Mouse (Mus musculus) mature B cell (primary cell): ENCODE results near the gene Hoxc11.

Source experiments
- in situ Hi-C: fragments of 300-500 bp; cut with MboI; formaldehyde crosslinking; loops from 2 replicates; pipeline ENCODE4 v1.14.3; 2019

Hoxc11 gene

GRCm38 (mm10) chr15:103002821-103003448 is 48.7 kb downstream of the Hoxc11 start:
- in situ Hi-C loops: no loop called here

GRCm38 (mm10) chr15:103005308-103005707 is 51.1 kb downstream of the Hoxc11 start:
- in situ Hi-C loops: no loop called here

DNA sequence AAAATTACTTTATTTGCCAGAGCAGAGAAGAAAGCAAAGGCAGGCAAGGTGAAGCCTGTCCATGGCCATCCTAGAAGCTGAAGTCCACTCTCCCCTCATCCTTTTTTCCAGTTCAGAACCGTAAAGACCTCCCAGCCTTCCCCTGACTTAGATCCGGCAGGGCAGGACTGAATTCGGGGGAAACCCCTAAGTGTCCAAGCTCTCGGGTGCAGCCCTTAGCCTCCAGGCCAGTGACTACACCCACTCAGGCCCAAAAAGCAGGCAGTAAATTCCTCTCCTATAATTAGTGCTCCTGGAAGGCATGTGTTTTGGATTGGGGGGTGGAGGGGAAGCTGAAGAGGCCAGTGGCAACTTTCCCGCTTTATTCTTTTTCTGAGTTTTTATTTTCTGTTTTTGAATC is 51.6 kb downstream of the Hoxc11 start:
- in situ Hi-C loops: no loop called here

DNA sequence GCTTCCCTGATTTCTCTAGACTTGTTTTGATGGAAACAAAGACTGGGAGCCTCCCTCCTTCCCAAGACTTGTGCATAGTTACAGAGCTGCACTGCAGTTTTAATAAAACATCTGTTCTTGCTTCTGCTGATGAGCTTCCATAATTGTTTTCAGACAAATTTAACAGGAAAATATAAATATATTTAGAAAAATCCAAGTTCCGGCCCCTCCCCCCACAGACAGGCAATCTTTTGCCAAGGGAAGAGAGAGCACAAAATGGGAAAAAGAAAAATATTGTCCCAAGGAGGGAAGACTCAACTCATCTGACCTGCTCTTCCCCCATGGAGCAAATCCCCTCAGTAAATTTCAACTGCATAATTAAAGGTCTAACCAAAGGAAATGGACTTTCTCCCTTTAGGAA is 52.1 kb downstream of the Hoxc11 start:
- in situ Hi-C loops: no loop called here
